Mouse (Mus musculus): Measurements from ENCODE around the gene Il1f6. TPM values are rescaled to one million over a fixed set of nuclear protein-coding genes. Genes with fewer than 3 reads are reported as not detected.

The Il1f6 gene
- total RNA-seq (2023): not detected in 2 replicates

DNA sequence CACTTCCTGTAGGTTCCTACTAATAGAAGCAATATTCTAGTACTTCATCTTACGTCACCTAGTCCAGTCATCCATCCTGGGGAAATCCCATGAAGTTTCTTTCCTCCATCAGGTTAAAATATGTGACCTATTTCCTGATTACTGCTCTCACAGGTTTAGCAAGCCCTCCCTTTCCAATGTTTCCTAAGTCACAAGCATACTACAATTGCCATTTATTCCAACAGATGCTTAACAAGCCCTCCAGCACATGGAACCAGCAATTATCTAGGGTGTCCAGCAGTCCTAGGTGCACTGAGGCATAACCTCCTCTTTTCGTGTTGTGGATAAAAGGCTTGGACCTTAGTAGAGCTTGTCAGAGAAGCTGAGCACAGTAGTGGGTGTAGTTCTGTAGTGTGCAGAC lies at the start of gene Il1f6:
TSS of gene Il1f6 (plus strand) at position 301 of the 400 bp plus-strand sequence.

GRCm38 (mm10) chr2:24186176-24186575 lies 29.0 kb upstream of the Il1f6 start, which contains the start of gene Il1f9:
TSS of gene Il1f9 (plus strand) at chr2:24186476.

Other genes with a start within 250 kb of the Il1f6 start
- gene Hnmt, start 166.0 kb upstream of the Il1f6 start, total RNA-seq (2023): 10.7 and 11.6 TPM in 2 replicates
- not detected in 2 replicates for gene Tbpl2, start 118.8 kb upstream of the Il1f6 start, total RNA-seq (2023)
- not detected in 2 replicates for gene Il1f8, start 62.3 kb upstream of the Il1f6 start, total RNA-seq (2023)
- 219 and 280 TPM in 2 replicates for gene Il1f9, start 28.9 kb upstream of the Il1f6 start, total RNA-seq (2023)
- gene Il1f5, start 61.5 kb downstream of the Il1f6 start, total RNA-seq (2023): not detected in 2 replicates
- not detected in 2 replicates for gene Il1f10, start 75.8 kb downstream of the Il1f6 start, total RNA-seq (2023)
- 114 and 120 TPM in 2 replicates for gene Il1rn, start 121.4 kb downstream of the Il1f6 start, total RNA-seq (2023)
- 112 and 132 TPM in 2 replicates for gene Psd4, start 152.2 kb downstream of the Il1f6 start, total RNA-seq (2023)

Measured in neutrophil, adult 65 days (primary cell).